Mouse (Mus musculus): Measurements from ENCODE around the gene Cnpy3.
A peak's percentile ranks its signal among the peaks of the same experiment; 100 is the strongest.

Cnpy3 gene

GRCm38 (mm10) chr17:46713849-46714248 is 38.2 kb downstream of the Cnpy3 start:
- no peak for DNase-seq (ENCODE audit: low spot score)

- DNase-seq (ENCODE audit: low spot score) = no peak
Measured at GRCm38 (mm10) chr17:46712442-46712841, 39.6 kb downstream of the Cnpy3 start.

- DNase-seq (ENCODE audit: low spot score) = no peak
Measured at GRCm38 (mm10) chr17:46711612-46712271, 40.3 kb downstream of the Cnpy3 start.

- peak; percentile 55 for DNase-seq (ENCODE audit: low spot score)
Measured at GRCm38 (mm10) chr17:46710959-46711597, 40.9 kb downstream of the Cnpy3 start, which contains the start of gene Pex6. TSS of gene Pex6 (plus strand) at chr17:46711463.

GRCm38 (mm10) chr17:46706375-46707089 is 45.5 kb downstream of the Cnpy3 start:
- DNase-seq (ENCODE audit: low spot score) = no peak

- peak; percentile 97 for DNase-seq (ENCODE audit: low spot score)
Measured at GRCm38 (mm10) chr17:46704887-46705835, 46.9 kb downstream of the Cnpy3 start, which contains the start of gene Ppp2r5d. TSS of gene Ppp2r5d (minus strand) at chr17:46705111.

- no peak for DNase-seq (ENCODE audit: low spot score)
Measured at GRCm38 (mm10) chr17:46703971-46704886, 47.8 kb downstream of the Cnpy3 start.

GRCm38 (mm10) chr17:46702506-46702905 is 49.5 kb downstream of the Cnpy3 start:
- no peak for DNase-seq (ENCODE audit: low spot score)

GRCm38 (mm10) chr17:46702100-46702499 is 49.9 kb downstream of the Cnpy3 start:
- DNase-seq (ENCODE audit: low spot score) = no peak

GRCm38 (mm10) chr17:46701489-46701888 is 50.5 kb downstream of the Cnpy3 start:
- no peak for DNase-seq (ENCODE audit: low spot score)

GRCm38 (mm10) chr17:46699912-46700311 is 52.1 kb downstream of the Cnpy3 start:
- no peak for DNase-seq (ENCODE audit: low spot score)

- DNase-seq (ENCODE audit: low spot score) = no peak
Measured at GRCm38 (mm10) chr17:46699245-46699644, 52.8 kb downstream of the Cnpy3 start.

GRCm38 (mm10) chr17:46698515-46698914 is 53.5 kb downstream of the Cnpy3 start:
- no peak for DNase-seq (ENCODE audit: low spot score)

- DNase-seq (ENCODE audit: low spot score) = no peak
Measured at GRCm38 (mm10) chr17:46694517-46695063, 57.4 kb downstream of the Cnpy3 start.

- DNase-seq (ENCODE audit: low spot score) = no peak
Measured at GRCm38 (mm10) chr17:46691390-46691789, 60.6 kb downstream of the Cnpy3 start.

GRCm38 (mm10) chr17:46690665-46691064 is 61.3 kb downstream of the Cnpy3 start:
- DNase-seq (ENCODE audit: low spot score) = no peak

GRCm38 (mm10) chr17:46685913-46686312 is 66.1 kb downstream of the Cnpy3 start:
- DNase-seq (ENCODE audit: low spot score) = no peak
